Mouse (Mus musculus): ENCODE results near the gene Dnah8. TPM values are rescaled to one million over a fixed set of nuclear protein-coding genes. Genes with fewer than 3 reads are reported as not detected.

Gene Dnah8
- polyA plus RNA-seq, 1 experiment from 2014 or later, result 2.9 TPM

DNA sequence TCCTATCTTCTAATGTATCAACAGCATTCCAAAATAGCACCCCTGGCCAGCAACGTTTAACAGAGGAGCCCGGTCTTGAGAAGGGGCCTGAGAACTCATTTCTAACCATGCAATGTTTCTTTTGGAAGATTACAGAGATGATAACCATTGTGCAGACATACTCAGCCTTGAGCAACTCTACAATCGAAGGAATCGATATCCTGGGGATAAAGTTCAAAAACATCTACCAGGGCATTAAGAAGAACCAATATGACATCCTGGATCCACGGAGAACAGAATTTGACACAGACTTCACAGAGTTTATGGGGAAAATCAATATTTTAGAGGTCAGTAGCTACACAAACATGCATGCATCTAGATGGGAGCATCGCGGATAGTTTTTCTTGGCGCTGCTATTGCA lies 39.0 kb downstream of the Dnah8 start:
- Histone ChIP-seq H3K4me3 (ENCODE audit: low read depth, low read length) (no peak overlapping the region), H3K9ac (ENCODE audit: low read depth, low read length) (no peak overlapping the region), H3K4me2 (ENCODE audit: low read length) (no peak overlapping the region), H3K9me3 (replicated peaks; ENCODE audit: control insufficient read depth, low read length, poor library complexity, severe bottlenecking) (no peaks in the 10 kb centered on the region), H3K27me3 (ENCODE audit: control insufficient read depth, insufficient read depth, low read depth, low read length) (no peaks in the 10 kb centered on the region), H3K36me3 (ENCODE audit: control insufficient read depth, insufficient read depth, low read length) (no peaks in the 10 kb centered on the region), H3K27ac (ENCODE audit: low read length) (no peak overlapping the region), H3K4me1 (ENCODE audit: control insufficient read depth, insufficient read depth, low read length) (peaks cover 3% of the 10 kb centered on the region)
- WGBS, result 92% methylated on average over 8 of the region's 8 CpGs
- ATAC-seq, result no peak

DNA sequence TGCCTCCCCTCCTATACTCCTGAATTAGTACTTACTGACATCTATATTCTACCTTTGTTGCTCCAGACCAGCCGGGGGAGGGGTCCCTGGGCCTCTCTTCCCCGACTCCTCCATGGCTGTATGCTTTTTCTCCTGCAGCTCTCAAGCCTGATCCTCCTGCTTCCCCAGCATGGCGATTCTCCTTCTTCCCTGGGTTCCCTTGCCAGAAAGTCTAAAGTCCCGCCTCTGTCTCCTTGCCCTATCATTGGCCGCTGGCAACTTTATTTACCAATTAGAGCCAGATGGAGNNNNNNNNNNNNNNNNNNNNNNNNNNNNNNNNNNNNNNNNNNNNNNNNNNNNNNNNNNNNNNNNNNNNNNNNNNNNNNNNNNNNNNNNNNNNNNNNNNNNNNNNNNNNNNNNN lies 40.7 kb downstream of the Dnah8 start:
- 77% methylated on average over 5 of the region's 5 CpGs for WGBS
- Histone ChIP-seq H3K4me3 (ENCODE audit: low read depth, low read length) (no peak overlapping the region), H3K4me2 (ENCODE audit: low read length) (no peak overlapping the region), H3K9ac (ENCODE audit: low read depth, low read length) (no peak overlapping the region), H3K36me3 (ENCODE audit: control insufficient read depth, insufficient read depth, low read length) (no peaks in the 10 kb centered on the region), H3K9me3 (replicated peaks; ENCODE audit: control insufficient read depth, low read length, poor library complexity, severe bottlenecking) (no peaks in the 10 kb centered on the region), H3K27ac (ENCODE audit: low read length) (no peak overlapping the region), H3K4me1 (ENCODE audit: control insufficient read depth, insufficient read depth, low read length) (no peaks in the 10 kb centered on the region), H3K27me3 (ENCODE audit: control insufficient read depth, insufficient read depth, low read depth, low read length) (no peaks in the 10 kb centered on the region)
- no peak for ATAC-seq

DNA sequence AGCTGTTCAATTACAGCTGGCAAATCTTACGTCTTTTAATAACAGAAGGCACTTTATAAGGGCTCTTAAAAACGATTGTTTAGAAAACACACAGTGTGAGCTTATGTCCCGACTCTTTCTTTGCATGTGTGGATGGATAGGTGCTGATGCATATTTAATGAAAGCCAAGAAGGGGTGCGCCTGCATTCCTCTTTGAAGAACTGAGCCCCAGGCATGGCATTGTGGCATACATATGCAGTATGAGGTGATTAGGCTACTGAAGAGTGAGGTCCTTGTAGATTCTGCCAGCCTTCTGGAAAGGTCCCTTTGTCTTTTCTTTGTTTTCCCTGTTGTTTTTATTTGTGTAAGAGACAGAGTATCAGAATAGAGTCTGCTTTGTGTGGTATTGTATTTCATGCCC lies 48.4 kb downstream of the Dnah8 start:
- Histone ChIP-seq H3K4me2 (ENCODE audit: low read length) (no peak overlapping the region), H3K4me3 (ENCODE audit: low read depth, low read length) (no peak overlapping the region), H3K4me1 (ENCODE audit: control insufficient read depth, insufficient read depth, low read length) (peaks cover 4% of the 10 kb centered on the region), H3K9me3 (replicated peaks; ENCODE audit: control insufficient read depth, low read length, poor library complexity, severe bottlenecking) (no peaks in the 10 kb centered on the region), H3K27ac (ENCODE audit: low read length) (peak overlapping the region; percentile 50), H3K9ac (ENCODE audit: low read depth, low read length) (no peak overlapping the region), H3K36me3 (ENCODE audit: control insufficient read depth, insufficient read depth, low read length) (no peaks in the 10 kb centered on the region), H3K27me3 (ENCODE audit: control insufficient read depth, insufficient read depth, low read depth, low read length) (no peaks in the 10 kb centered on the region)
- 47% methylated on average over 4 of the region's 4 CpGs for WGBS
- ATAC-seq, result no peak

DNA sequence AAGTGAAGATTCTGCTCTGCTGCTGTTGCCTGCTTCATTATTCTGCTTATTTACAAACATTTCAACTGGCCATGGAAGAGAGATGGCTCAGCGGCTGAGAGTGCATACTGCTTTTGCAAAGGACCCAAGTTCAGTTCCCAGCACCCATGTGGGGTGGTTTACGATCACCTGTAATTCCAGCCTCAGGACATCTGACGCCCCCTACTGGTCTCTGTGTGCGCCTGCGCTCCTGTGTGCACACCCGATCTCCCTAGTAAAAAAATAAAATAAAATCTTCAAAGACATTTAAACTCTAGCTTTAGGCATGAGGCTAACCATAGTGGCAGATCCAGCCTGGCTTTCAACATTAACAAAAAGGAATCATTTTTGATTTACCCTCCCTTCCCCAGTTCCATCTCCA lies 48.9 kb downstream of the Dnah8 start:
- 90% methylated on average over 6 of the region's 6 CpGs for WGBS
- H3K9ac ChIP-seq (ENCODE audit: low read depth, low read length), result no peak overlapping the region
- no peak for ATAC-seq
- H3K9me3 ChIP-seq (replicated peaks; ENCODE audit: control insufficient read depth, low read length, poor library complexity, severe bottlenecking), result no peaks in the 10 kb centered on the region
- peak overlapping the region; percentile 50 for H3K27ac ChIP-seq (ENCODE audit: low read length)
- H3K4me1 ChIP-seq (ENCODE audit: control insufficient read depth, insufficient read depth, low read length), result peaks cover 4% of the 10 kb centered on the region
- H3K4me2 ChIP-seq (ENCODE audit: low read length), result no peak overlapping the region
- H3K27me3 ChIP-seq (ENCODE audit: control insufficient read depth, insufficient read depth, low read depth, low read length), result no peaks in the 10 kb centered on the region
- H3K4me3 ChIP-seq (ENCODE audit: low read depth, low read length), result no peak overlapping the region
- no peaks in the 10 kb centered on the region for H3K36me3 ChIP-seq (ENCODE audit: control insufficient read depth, insufficient read depth, low read length)

DNA sequence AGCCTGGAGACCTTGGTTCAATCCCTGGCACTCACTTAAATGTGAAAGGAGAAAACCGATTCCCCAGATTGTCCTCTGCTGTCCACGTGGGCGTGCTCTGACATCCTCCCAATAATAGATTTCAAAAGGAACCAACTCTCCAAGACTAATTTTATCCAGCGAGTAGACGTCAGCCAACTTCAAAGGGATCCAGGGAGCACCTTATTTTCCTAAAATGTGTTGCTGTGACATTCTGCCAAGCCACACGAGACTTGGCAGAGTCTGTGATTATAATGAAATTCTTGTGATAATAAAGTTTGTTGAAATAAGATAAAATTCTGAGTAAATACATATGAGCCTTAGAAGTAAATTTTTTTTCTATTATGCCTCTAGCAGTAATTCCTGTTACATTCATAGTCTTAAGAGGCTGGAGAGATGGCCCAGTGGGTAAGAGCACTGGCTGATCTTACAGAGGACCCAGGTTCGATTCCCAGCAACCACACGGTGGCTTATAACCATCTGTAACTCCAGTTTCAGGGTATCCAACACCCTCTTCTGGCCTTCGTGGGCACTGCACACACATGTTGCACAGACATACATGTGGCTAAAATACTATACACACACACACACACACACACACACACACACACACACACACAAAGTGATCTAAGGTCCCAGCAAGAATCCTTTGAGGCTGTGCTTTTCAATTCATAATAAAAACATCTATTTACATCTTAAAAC lies 51.0 kb downstream of the Dnah8 start:
- Histone ChIP-seq H3K27ac (ENCODE audit: low read length) (no peak overlapping the region), H3K4me3 (ENCODE audit: low read depth, low read length) (no peak overlapping the region), H3K4me2 (ENCODE audit: low read length) (no peak overlapping the region), H3K9ac (ENCODE audit: low read depth, low read length) (no peak overlapping the region), H3K9me3 (replicated peaks; ENCODE audit: control insufficient read depth, low read length, poor library complexity, severe bottlenecking) (no peaks in the 10 kb centered on the region), H3K4me1 (ENCODE audit: control insufficient read depth, insufficient read depth, low read length) (peaks cover 4% of the 10 kb centered on the region), H3K27me3 (ENCODE audit: control insufficient read depth, insufficient read depth, low read depth, low read length) (no peaks in the 10 kb centered on the region), H3K36me3 (ENCODE audit: control insufficient read depth, insufficient read depth, low read length) (no peaks in the 10 kb centered on the region)
- 87% methylated on average over 9 of the region's 9 CpGs for WGBS
- ATAC-seq, result no peak

DNA sequence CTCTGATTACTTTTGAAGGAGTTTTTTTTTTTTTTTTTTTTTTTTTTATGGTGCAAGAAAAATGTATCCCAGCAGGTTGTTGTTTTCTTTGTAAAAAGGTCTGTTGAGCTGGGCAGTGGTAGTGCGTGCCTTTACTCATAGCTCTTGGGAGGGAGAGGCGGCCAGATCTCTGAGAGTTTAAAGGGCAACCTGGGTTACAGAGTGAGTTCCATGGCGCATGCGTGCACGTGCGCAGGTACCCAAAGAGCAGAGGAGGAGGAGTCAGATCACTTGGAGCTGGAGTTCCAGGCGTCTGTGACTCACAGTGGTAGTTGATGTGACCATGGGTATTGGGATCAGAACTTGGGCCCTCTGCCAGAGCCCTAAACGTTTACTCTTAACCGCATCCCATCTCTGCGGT lies 54.4 kb downstream of the Dnah8 start:
- H3K9ac ChIP-seq (ENCODE audit: low read depth, low read length), result no peak overlapping the region
- 97% methylated on average over 10 of the region's 10 CpGs for WGBS
- no peak overlapping the region for H3K4me2 ChIP-seq (ENCODE audit: low read length)
- H3K36me3 ChIP-seq (ENCODE audit: control insufficient read depth, insufficient read depth, low read length), result no peaks in the 10 kb centered on the region
- H3K4me1 ChIP-seq (ENCODE audit: control insufficient read depth, insufficient read depth, low read length), result no peaks in the 10 kb centered on the region
- no peak overlapping the region for H3K27ac ChIP-seq (ENCODE audit: low read length)
- no peak for ATAC-seq
- H3K9me3 ChIP-seq (replicated peaks; ENCODE audit: control insufficient read depth, low read length, poor library complexity, severe bottlenecking), result no peaks in the 10 kb centered on the region
- H3K4me3 ChIP-seq (ENCODE audit: low read depth, low read length), result no peak overlapping the region
- no peaks in the 10 kb centered on the region for H3K27me3 ChIP-seq (ENCODE audit: control insufficient read depth, insufficient read depth, low read depth, low read length)

DNA sequence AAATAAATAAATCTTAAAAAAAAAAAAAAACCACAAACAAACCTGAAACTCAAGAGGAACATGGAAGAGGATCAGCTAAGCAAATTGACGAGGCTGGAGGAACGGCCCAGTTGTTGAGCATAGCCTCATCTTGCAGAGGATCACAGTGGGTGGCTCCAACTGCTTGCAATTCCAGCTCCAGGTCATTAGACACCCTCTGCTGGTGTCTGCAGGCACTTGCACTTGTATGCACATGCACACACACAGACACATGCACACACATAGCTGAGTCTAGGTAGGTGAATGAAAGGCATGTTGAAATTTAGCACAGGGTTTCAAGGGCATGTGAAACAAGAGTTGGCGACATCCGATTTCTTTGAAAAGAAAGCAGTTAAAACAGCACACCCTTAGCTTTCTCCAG lies 55.5 kb downstream of the Dnah8 start:
- ATAC-seq, result no peak
- Histone ChIP-seq H3K36me3 (ENCODE audit: control insufficient read depth, insufficient read depth, low read length) (no peaks in the 10 kb centered on the region), H3K27me3 (ENCODE audit: control insufficient read depth, insufficient read depth, low read depth, low read length) (no peaks in the 10 kb centered on the region), H3K4me2 (ENCODE audit: low read length) (no peak overlapping the region), H3K4me3 (ENCODE audit: low read depth, low read length) (no peak overlapping the region), H3K27ac (ENCODE audit: low read length) (no peak overlapping the region), H3K4me1 (ENCODE audit: control insufficient read depth, insufficient read depth, low read length) (no peaks in the 10 kb centered on the region), H3K9ac (ENCODE audit: low read depth, low read length) (no peak overlapping the region), H3K9me3 (replicated peaks; ENCODE audit: control insufficient read depth, low read length, poor library complexity, severe bottlenecking) (no peaks in the 10 kb centered on the region)
- 89% methylated on average over 4 of the region's 4 CpGs for WGBS

DNA sequence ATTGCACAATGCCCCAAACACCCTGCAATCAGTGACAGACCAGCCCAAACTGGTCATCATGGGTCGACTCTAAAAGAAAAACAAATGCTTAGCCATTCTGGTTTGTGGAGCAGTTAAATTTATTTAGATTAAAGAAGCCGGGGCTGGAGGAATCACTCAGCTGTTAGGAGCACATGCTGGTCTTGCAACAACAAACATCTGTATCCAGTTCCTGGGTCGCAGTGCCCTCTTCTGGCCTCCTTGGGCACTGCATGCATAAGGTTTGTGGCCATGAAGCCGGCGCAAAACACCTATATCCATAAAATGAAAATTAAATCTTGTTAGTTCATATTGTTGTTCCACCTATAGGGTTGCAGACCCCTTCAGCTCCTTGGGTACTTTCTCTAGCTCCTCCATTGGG lies 57.5 kb downstream of the Dnah8 start:
- Histone ChIP-seq H3K9ac (ENCODE audit: low read depth, low read length) (no peak overlapping the region), H3K9me3 (replicated peaks; ENCODE audit: control insufficient read depth, low read length, poor library complexity, severe bottlenecking) (no peaks in the 10 kb centered on the region), H3K4me3 (ENCODE audit: low read depth, low read length) (no peak overlapping the region), H3K36me3 (ENCODE audit: control insufficient read depth, insufficient read depth, low read length) (no peaks in the 10 kb centered on the region), H3K4me1 (ENCODE audit: control insufficient read depth, insufficient read depth, low read length) (no peaks in the 10 kb centered on the region), H3K4me2 (ENCODE audit: low read length) (no peak overlapping the region), H3K27me3 (ENCODE audit: control insufficient read depth, insufficient read depth, low read depth, low read length) (no peaks in the 10 kb centered on the region), H3K27ac (ENCODE audit: low read length) (no peak overlapping the region)
- 27% methylated on average over 5 of the region's 5 CpGs for WGBS
- ATAC-seq, result no peak

DNA sequence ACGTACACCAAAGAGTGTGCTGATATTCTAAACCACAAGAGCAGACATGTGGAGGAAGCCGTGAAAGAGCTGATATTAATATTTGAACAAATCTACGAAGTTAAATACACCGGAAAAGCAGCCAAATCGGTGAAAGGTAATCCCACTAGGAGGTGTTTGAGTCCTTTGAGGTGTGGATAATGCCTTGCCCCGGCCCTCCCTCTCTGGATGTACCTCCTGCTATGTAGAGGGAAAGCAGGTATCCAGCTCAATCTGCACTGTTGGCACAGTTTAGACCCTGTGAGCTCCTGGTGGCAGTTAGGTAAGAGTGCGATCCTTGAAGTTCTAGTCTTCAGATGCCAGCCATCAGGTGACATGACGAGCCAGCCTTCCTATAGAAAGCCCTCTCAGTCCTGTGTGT lies 66.0 kb downstream of the Dnah8 start:
- H3K9me3 ChIP-seq (replicated peaks; ENCODE audit: control insufficient read depth, low read length, poor library complexity, severe bottlenecking), result no peaks in the 10 kb centered on the region
- no peak overlapping the region for H3K4me2 ChIP-seq (ENCODE audit: low read length)
- ATAC-seq, result no peak
- no peak overlapping the region for H3K9ac ChIP-seq (ENCODE audit: low read depth, low read length)
- no peaks in the 10 kb centered on the region for H3K4me1 ChIP-seq (ENCODE audit: control insufficient read depth, insufficient read depth, low read length)
- H3K27me3 ChIP-seq (ENCODE audit: control insufficient read depth, insufficient read depth, low read depth, low read length), result no peaks in the 10 kb centered on the region
- no peak overlapping the region for H3K4me3 ChIP-seq (ENCODE audit: low read depth, low read length)
- H3K27ac ChIP-seq (ENCODE audit: low read length), result no peak overlapping the region
- H3K36me3 ChIP-seq (ENCODE audit: control insufficient read depth, insufficient read depth, low read length), result no peaks in the 10 kb centered on the region
- WGBS, result 73% methylated on average over 8 of the region's 8 CpGs

Measured in midbrain, embryonic 16.5 days (tissue).